Mouse (Mus musculus): Measurements from ENCODE around the gene Wipi1. TPM values are rescaled to one million over a fixed set of nuclear protein-coding genes. Genes with fewer than 3 reads are reported as not detected.

Wipi1 gene
- polyA plus RNA-seq, 1 experiment from 2014 or later = 17.6 TPM

DNA sequence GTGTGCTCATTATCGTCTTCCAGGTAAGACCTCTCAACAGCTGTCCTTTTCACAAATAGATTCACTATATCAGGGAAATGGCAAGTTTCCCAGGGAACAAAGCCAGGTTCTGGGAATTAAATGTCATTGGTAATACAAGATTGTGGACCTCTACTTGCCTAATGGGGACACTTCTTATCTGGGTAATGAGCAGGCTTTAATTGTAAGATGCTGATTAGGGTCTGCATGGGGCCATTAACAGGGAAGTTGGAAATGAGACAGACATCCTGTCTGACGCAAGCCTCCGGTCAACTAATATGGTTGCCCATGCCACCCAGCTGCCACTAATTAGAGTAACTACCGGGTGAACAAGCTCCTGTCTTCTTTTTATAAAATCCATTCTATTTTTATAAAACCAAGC is 4.6 kb upstream of the Wipi1 start:
- H3K4me1 ChIP-seq (replicated peaks) = peaks cover 4% of the 10 kb centered on the region; the same call in 1 of the 2 replicates
- H3K9ac ChIP-seq = no peak overlapping the region
- H3K4me2 ChIP-seq = no peak overlapping the region
- H3K27ac ChIP-seq (replicated peaks) = no peak overlapping the region
- ATAC-seq (ENCODE audit: low FRiP score, low read depth) = no peak
- no peaks in the 10 kb centered on the region for H3K27me3 ChIP-seq
- no peaks in the 10 kb centered on the region for H3K36me3 ChIP-seq
- no peak overlapping the region for H3K4me3 ChIP-seq
- 63% methylated on average over 4 of the region's 4 CpGs for WGBS
- H3K9me3 ChIP-seq = no peaks in the 10 kb centered on the region

DNA sequence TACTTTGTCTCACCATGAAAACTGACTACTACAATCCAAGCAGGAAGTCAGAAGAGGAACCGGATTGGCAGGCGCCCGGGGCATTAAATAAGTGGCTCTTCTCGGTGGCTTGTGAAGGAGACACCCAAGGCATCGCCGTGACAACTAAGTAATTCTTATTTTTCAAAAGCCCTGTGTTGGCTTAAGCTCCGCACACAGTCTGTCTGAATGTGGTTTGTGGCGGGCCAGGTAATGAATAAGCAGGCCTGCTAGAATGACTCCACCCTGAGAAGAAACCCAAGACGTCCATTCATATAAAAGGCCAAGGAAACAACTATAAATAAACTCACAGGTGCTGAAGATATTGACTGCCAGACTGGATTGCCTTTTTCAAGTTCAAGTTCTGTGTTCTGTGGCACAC is 3.5 kb upstream of the Wipi1 start:
- Histone ChIP-seq H3K27ac (replicated peaks) (no peak overlapping the region), H3K9me3 (no peaks in the 10 kb centered on the region), H3K36me3 (no peaks in the 10 kb centered on the region), H3K4me3 (no peak overlapping the region), H3K9ac (no peak overlapping the region), H3K4me2 (no peak overlapping the region), H3K4me1 (replicated peaks) (peaks cover 10% of the 10 kb centered on the region), H3K27me3 (no peaks in the 10 kb centered on the region)
- WGBS = 73% methylated on average over 9 of the region's 9 CpGs
- ATAC-seq (ENCODE audit: low FRiP score, low read depth) = no peak

DNA sequence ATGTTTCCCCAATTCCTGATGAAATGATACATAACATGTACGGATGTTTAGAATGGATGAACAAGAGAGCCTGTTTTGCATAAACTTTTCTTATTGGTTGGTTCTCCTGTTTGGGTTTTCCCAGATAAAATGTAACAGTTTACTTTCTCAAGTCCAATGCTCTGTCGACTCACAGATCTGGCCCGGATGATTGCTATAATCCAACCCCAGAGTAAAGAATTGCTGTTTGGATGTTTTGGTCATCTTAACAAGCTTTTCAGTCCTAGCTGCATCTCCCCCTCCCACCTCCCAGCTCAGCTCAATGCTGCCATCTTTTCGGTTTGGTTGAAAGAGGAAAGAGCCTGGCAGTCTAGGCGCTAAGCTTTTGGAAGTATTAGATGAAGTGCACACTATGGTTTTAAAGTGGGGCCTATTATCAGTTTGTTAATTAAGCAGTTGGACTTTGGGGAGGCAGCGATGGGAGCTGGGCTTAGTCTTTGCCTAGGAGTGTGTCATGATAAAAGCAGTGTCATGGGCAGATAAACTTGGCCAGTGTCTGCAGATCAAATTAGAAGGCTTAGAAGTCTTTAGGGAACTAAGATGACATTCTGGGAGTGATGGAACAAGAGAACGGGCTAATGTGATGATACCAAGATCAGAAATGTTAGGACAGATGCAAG is 1.2 kb upstream of the Wipi1 start:
- H3K27me3 ChIP-seq = no peaks in the 10 kb centered on the region
- no peak overlapping the region for H3K27ac ChIP-seq (replicated peaks)
- H3K9me3 ChIP-seq = no peaks in the 10 kb centered on the region
- H3K4me2 ChIP-seq = no peak overlapping the region
- peaks cover 19% of the 10 kb centered on the region for H3K4me1 ChIP-seq (replicated peaks)
- H3K4me3 ChIP-seq = no peak overlapping the region
- no peak for ATAC-seq (ENCODE audit: low FRiP score, low read depth)
- WGBS = 72% methylated on average over 7 of the region's 7 CpGs
- no peaks in the 10 kb centered on the region for H3K36me3 ChIP-seq
- H3K9ac ChIP-seq = no peak overlapping the region

DNA sequence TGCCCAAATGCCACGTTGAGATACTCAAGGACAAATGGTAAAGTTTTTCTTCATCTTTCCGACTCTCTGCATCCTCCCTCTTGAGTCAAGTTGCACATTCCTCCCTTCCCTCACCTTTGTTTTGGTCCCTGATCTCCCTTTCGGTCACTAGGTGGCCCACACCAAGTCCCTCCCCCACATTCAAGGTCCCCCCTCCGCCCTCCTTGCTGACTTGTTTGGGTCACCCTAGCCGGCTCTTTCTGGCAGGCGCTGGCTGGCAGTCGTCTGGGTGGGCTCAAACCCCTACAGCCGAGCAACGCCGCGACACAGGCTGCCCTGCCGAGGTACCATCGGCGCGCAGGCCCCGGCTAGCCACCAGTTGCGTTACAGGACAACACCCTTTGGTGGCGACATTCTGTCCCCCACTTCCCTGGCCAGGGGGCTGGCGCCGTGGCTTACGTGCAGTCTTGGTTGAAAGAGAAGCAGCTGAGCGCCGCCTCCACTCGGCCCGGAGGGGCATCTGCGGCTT is 918 bp downstream of the Wipi1 start:
- H3K4me1 ChIP-seq (replicated peaks) = peaks cover 19% of the 10 kb centered on the region
- peak overlapping the region; percentile 71 for H3K9ac ChIP-seq
- peak overlapping the region; percentile 78 for H3K27ac ChIP-seq (replicated peaks)
- no peaks in the 10 kb centered on the region for H3K9me3 ChIP-seq
- peak overlapping the region; percentile 73 for H3K4me3 ChIP-seq
- H3K4me2 ChIP-seq = peak overlapping the region; percentile 95
- H3K27me3 ChIP-seq = no peaks in the 10 kb centered on the region
- ATAC-seq (ENCODE audit: low FRiP score, low read depth) = no peak; the same call in 1 of the 2 replicates
- no peaks in the 10 kb centered on the region for H3K36me3 ChIP-seq
- under 1% methylated on average over 26 of the region's 26 CpGs for WGBS

DNA sequence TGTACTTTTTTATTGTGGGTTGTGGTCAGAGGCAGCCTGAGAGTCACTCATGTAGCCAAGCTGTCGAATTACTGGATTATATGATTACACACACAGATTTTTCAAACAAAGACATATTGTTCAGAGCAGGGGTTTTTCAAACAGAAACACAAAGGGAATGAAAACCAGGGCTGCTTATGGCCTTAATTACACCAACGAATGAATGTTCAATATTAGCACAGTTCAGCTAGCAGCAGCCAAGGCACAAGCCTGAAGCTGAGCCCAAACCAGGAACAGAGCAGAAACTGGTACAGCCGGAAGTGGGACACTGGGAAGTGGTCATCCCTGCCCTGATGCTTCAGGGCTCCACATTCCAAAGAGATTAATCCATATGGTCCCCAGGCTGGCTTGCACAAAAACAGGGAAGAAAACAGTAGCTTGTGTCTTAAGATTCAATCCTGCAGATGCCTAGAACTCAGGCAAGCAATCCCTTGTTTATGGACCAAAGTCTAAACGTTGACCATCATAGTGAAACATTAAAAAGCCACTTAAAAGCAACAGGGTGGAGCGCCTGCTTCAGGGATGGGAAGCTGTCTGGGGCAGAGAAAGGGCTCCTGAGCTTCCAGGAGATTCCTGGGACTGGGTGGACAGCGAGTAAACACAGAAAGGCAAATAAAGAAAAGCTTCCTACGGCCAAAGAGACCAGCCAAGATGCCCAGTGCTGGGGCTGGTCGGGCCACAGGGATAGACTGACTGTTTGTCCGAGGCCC is 1.5 kb downstream of the Wipi1 start:
- no peak for ATAC-seq (ENCODE audit: low FRiP score, low read depth)
- peak overlapping the region; percentile 71 for H3K9ac ChIP-seq
- H3K4me3 ChIP-seq = peak overlapping the region; percentile 73
- H3K27me3 ChIP-seq = no peaks in the 10 kb centered on the region
- H3K9me3 ChIP-seq = no peaks in the 10 kb centered on the region
- H3K4me1 ChIP-seq (replicated peaks) = peaks cover 19% of the 10 kb centered on the region
- WGBS = 18% methylated on average over 9 of the region's 9 CpGs
- H3K4me2 ChIP-seq = peak overlapping the region; percentile 95
- peak overlapping the region; percentile 78 for H3K27ac ChIP-seq (replicated peaks)
- H3K36me3 ChIP-seq = no peaks in the 10 kb centered on the region

DNA sequence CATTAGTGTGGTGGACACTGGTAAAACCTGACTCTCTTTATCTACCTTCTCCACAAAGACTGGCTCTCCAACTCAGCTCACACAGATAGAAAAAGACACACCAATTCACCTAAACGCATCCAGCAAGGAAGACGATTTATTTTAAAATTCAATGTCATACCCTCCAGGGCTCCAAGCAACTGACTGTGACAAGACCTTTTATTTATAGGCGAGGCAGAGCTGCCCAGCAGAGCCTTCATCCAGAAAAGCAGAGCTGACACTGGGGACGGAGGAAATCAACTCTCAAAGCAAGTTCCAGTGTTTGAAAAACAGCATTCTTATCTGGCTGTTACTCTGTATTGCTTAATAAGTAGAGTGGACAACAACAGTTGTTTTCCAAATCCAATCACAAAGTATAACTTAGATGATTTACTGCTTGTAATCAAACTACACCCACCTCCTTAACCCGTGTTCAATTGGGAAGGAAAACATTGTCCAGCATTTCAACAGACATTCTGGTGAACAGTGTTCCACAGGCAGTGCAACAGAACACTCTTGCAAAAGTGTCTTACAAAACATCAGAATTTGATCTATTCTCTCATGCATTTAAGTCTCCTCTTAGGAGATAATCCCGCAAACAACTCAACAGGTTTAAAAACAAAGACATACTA is 2.7 kb downstream of the Wipi1 start:
- ATAC-seq (ENCODE audit: low FRiP score, low read depth) = no peak
- no peaks in the 10 kb centered on the region for H3K9me3 ChIP-seq

DNA sequence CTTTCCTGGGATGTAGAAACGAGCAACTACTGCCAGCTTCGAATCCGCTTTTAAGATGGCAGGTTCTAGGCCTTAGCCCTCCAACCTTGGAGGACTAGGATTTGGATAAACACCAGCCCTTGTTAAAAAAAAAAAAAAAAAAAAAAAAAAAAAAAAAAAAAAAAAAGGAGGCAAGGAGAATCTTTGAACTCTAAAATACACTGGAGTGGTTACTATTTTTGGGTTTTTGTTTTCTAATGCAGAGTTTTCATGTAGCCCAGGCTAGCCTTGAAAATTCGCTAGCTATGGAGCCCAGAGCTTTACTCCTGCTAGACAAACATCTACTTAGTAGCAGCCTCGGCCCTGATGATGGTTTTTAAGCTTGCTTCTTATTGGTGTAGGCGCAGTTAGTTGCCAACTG is 4.2 kb downstream of the Wipi1 start:
- no peaks in the 10 kb centered on the region for H3K27me3 ChIP-seq
- H3K4me2 ChIP-seq = no peak overlapping the region
- H3K4me1 ChIP-seq (replicated peaks) = peaks cover 19% of the 10 kb centered on the region
- no peak overlapping the region for H3K4me3 ChIP-seq
- no peaks in the 10 kb centered on the region for H3K9me3 ChIP-seq
- H3K36me3 ChIP-seq = no peaks in the 10 kb centered on the region
- 77% methylated on average over 6 of the region's 6 CpGs for WGBS
- no peak for ATAC-seq (ENCODE audit: low FRiP score, low read depth)
- H3K27ac ChIP-seq (replicated peaks) = no peak overlapping the region
- H3K9ac ChIP-seq = no peak overlapping the region

More for the DNA sequence above, 2.7 kb downstream of the Wipi1 start:
- Histone ChIP-seq H3K27me3 (no peaks in the 10 kb centered on the region), H3K36me3 (no peaks in the 10 kb centered on the region), H3K4me1 (replicated peaks) (peaks cover 19% of the 10 kb centered on the region), H3K4me2 (peak overlapping the region; percentile 95; the same call in 1 of the 2 replicates), H3K27ac (replicated peaks) (no peak overlapping the region), H3K4me3 (no peak overlapping the region), H3K9ac (no peak overlapping the region)
- WGBS = 69% methylated on average over 6 of the region's 6 CpGs

DNA sequence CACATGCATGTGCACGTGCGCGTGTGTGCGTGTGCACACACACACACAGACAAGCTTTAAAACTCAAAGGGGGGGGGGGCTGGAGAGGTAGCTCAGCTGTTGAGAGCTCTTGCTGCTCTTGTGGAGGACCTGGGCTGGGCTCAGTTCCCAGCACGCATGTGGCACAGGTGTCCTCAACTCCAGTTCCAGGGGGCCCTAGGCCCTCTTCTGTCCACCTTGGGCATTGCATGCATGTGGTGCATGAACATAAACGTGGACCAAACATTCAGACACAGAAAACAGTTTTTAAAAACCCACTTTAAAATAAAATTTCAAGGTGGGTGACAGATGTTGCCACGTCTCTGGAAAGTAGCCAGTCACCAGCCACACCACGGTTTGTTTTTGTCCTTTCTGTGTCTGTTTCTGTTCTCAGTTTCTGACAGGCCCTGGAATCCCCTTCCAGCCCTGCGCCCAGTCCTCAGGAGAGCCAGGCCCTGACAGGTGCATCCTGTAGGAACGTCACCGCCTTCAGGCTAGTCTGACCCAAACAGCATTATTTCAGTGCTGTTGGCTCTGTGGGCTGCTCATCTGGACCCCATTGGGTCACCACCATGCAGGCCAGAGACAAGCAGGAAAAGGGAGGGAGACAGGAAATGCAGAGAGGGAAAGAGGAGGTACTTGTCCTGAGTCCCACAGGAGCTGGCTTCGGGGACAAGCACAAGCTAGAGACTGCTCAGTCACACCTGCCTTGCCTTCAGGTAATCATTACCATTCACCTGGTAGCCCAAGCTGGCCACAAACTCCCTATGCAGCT is 12.8 kb downstream of the Wipi1 start:
- Histone ChIP-seq H3K4me1 (replicated peaks) (no peaks in the 10 kb centered on the region), H3K9ac (no peak overlapping the region), H3K36me3 (no peaks in the 10 kb centered on the region), H3K27me3 (no peaks in the 10 kb centered on the region), H3K4me3 (no peak overlapping the region), H3K4me2 (no peak overlapping the region), H3K27ac (replicated peaks) (no peak overlapping the region), H3K9me3 (no peaks in the 10 kb centered on the region)
- 85% methylated on average over 12 of the region's 12 CpGs for WGBS
- ATAC-seq (ENCODE audit: low FRiP score, low read depth) = no peak

DNA sequence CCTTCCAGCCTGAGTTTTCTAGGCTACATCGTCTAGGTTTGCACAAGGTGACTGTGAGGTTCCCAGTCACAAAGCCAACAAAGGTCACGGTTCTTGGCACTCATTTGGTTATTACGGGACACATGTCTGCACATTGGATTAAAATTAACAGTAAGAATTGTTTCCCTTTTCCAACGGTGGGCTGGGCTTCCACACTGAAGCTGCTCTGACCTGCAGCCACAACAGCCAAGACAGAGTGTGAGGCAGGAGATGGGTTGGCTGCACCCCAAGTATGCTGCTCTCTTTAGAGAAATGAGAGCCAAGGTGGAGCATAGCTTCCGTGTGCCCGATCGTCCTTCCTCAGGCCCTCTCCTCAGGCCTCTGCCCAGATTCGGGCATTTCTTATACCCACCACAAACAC is 17.0 kb downstream of the Wipi1 start:
- H3K9ac ChIP-seq = no peak overlapping the region
- no peaks in the 10 kb centered on the region for H3K36me3 ChIP-seq
- no peaks in the 10 kb centered on the region for H3K4me1 ChIP-seq (replicated peaks)
- no peak overlapping the region for H3K27ac ChIP-seq (replicated peaks)
- H3K9me3 ChIP-seq = no peaks in the 10 kb centered on the region
- ATAC-seq (ENCODE audit: low FRiP score, low read depth) = no peak
- WGBS = 96% methylated on average over 8 of the region's 8 CpGs
- H3K4me2 ChIP-seq = no peak overlapping the region
- no peaks in the 10 kb centered on the region for H3K27me3 ChIP-seq
- no peak overlapping the region for H3K4me3 ChIP-seq

DNA sequence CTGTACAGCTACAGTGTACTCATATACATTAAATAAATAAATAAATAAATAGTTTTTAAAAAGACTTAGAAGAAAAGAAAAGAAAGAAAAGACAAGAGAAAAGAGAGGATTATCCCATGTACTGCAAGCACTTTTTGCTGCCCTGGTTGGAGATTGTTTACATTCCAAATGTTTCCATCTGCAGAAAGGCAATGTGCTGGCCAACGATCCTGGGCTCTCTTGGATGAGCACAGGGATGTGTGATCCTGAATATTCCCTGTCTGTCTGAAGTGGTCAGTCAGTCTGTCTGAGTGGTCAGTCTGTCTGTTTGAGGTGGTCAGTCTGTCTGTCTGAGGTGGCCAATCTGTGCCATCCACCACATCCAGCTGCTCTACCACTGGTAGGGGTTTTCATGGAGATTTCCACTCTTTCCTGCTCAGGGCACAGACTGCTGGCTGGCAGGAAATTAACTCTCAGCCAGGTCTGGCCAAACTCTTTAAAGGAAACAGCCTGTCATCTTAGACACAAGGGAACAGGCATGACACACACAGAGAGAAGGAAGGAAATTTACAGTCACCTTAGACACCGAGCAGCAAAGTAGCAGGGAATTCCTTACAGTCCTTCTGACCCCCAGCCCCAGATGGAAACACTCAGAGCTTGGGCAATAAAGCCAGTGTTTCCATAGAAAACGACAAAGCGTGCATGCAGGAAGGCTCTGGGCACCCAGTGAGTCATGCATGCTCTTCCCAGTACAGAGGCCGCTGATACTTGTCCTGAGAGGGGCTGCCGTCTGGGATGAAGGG is 18.4 kb downstream of the Wipi1 start:
- 78% methylated on average over 6 of the region's 6 CpGs for whole genome bisulfite sequencing

DNA sequence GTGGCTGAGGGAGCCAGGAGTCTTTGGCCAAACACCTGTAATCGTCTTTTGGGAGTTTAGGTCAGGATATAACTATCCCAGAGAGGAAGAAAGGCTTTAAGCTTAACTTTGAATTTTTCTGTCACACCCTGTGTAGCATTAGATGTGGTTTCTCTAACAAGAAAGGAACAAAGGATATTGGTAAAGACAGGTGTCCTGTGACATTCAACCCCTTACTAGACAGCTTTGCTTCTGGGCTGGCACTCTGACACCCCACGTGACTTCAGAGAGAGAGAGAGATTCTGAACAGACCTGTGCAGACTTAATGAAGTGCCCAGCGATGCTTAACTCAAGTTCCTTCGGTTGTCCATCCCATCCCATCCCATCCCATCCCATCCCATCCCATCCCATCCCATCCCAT is 20.3 kb downstream of the Wipi1 start:
- no peaks in the 10 kb centered on the region for H3K36me3 ChIP-seq
- H3K9me3 ChIP-seq = no peaks in the 10 kb centered on the region
- no peaks in the 10 kb centered on the region for H3K4me1 ChIP-seq (replicated peaks)
- no peak for ATAC-seq (ENCODE audit: low FRiP score, low read depth)
- no peak overlapping the region for H3K9ac ChIP-seq
- H3K27ac ChIP-seq (replicated peaks) = no peak overlapping the region
- no peak overlapping the region for H3K4me3 ChIP-seq
- no peaks in the 10 kb centered on the region for H3K27me3 ChIP-seq
- no peak overlapping the region for H3K4me2 ChIP-seq
- WGBS = 91% methylated on average over 4 of the region's 4 CpGs

More for the DNA sequence above, 18.4 kb downstream of the Wipi1 start:
- ATAC-seq (ENCODE audit: low FRiP score, low read depth) = no peak
- Histone ChIP-seq H3K9me3 (no peaks in the 10 kb centered on the region), H3K27me3 (no peaks in the 10 kb centered on the region), H3K36me3 (no peaks in the 10 kb centered on the region), H3K27ac (replicated peaks) (no peak overlapping the region), H3K4me1 (replicated peaks) (no peaks in the 10 kb centered on the region), H3K4me2 (no peak overlapping the region), H3K4me3 (no peak overlapping the region), H3K9ac (no peak overlapping the region)

Data from hindbrain, embryonic 15.5 days (tissue).